Mouse (Mus musculus) neural tube, embryonic 11.5 days (tissue): ENCODE data around the gene Zmynd12. TPM values are rescaled to one million over a fixed set of nuclear protein-coding genes. Genes with fewer than 3 reads are reported as not detected.

Source experiments
- ATAC-seq: fragments of 200-750 bp; cut with Nextera tagmentation; 2 replicates; pipeline ENCODE4 v1.8.0; 2017; ENCODE audit warnings: moderate number of reproducible peaks, mild to moderate bottlenecking, moderate TSS enrichment, moderate library complexity; ENCODE audit not compliant: insufficient read depth, low FRiP score, low TSS enrichment
- DNase-seq: peaks from one replicate; pipeline ENCODE4 v3.0.0-alpha.2; 2015; ENCODE audit warnings: low spot score
- H3K27ac ChIP-seq: fragments of 300-500 bp; sonication (generic); 2 replicates; pipeline ENCODE4 v1.5.1; 2014; ENCODE audit warnings: low read depth, mild to moderate bottlenecking, low read length
- H3K27me3 ChIP-seq: fragments of 300-500 bp; sonication (generic); 2 replicates; pipeline ENCODE4 v1.6.1; 2014; ENCODE audit warnings: mild to moderate bottlenecking, low read length, mixed read lengths; ENCODE audit not compliant: control insufficient read depth, insufficient read depth
- H3K36me3 ChIP-seq: fragments of 300-500 bp; sonication (generic); 2 replicates; pipeline ENCODE4 v1.6.1; 2014; ENCODE audit warnings: mild to moderate bottlenecking, low read length, moderate library complexity, mixed read lengths; ENCODE audit not compliant: control insufficient read depth, insufficient read depth
- H3K4me1 ChIP-seq: fragments of 300-500 bp; sonication (generic); 2 replicates; pipeline ENCODE4 v1.6.1; 2014; ENCODE audit warnings: low read length, mixed read lengths; ENCODE audit not compliant: control insufficient read depth, insufficient read depth
- H3K4me2 ChIP-seq: fragments of 300-500 bp; sonication (generic); 2 replicates; pipeline ENCODE4 v1.6.1; 2014; ENCODE audit warnings: low read depth, mild to moderate bottlenecking, moderate library complexity
- H3K4me3 ChIP-seq: fragments of 300-500 bp; sonication (generic); 2 replicates; pipeline ENCODE4 v1.5.1; 2014; ENCODE audit warnings: low read depth, low read length
- H3K9ac ChIP-seq: fragments of 300-500 bp; sonication (generic); 2 replicates; pipeline ENCODE4 v1.6.1; 2014; ENCODE audit warnings: mild to moderate bottlenecking, low read length
- H3K9me3 ChIP-seq: fragments of 300-500 bp; sonication (generic); 2 replicates; pipeline ENCODE4 v1.6.1; 2016; ENCODE audit warnings: low read length; ENCODE audit not compliant: control insufficient read depth
- WGBS: fragments of 180-500 bp; shearing (Covaris S2); extraction: QIAGEN DNeasy Blood & Tissue Kit; methylation state at CpG from one replicate; pipeline ENCODE4 v1.1.7; 2014; 5-methylcytosine and 5-hydroxymethylcytosine counted together
- polyA plus RNA-seq: library from polyadenylated mRNA; unstranded; fragments of >200 nt; fragmentation: Nextera tagmentation; extraction: Ambion mirVana; gene quantifications from 2 replicates; pipeline ENCODE4 v1.2.1, GENCODE M21; 2014

Gene Zmynd12
- polyA plus RNA-seq, 1 experiment from 2014 or later: not detected

GRCm38 (mm10) chr4:119512731-119513141, 90.1 kb downstream of the Zmynd12 start:
- Histone ChIP-seq H3K4me1 (no peaks in the 10 kb centered on the region), H3K4me2 (no peak overlapping the region), H3K27ac (no peak overlapping the region), H3K36me3 (no peaks in the 10 kb centered on the region), H3K9me3 (no peaks in the 10 kb centered on the region), H3K9ac (no peak overlapping the region), H3K27me3 (no peaks in the 10 kb centered on the region), H3K4me3 (no peak overlapping the region)
- WGBS: 64% methylated on average over 3 of the region's 3 CpGs
- DNase-seq (no peak), ATAC-seq (no peak)

Other genes with a start within 250 kb of the Zmynd12 start
- gene Zfp691, start 248.6 kb upstream of the Zmynd12 start, polyA plus RNA-seq: 9.7 and 11.4 TPM in 2 replicates
- gene Ermap, start 232.8 kb upstream of the Zmynd12 start, polyA plus RNA-seq: 6.4 and 8.2 TPM in 2 replicates
- gene Svbp, start 227.5 kb upstream of the Zmynd12 start, polyA plus RNA-seq: 172 and 179 TPM in 2 replicates
- gene Tmem269, start 204.6 kb upstream of the Zmynd12 start, polyA plus RNA-seq: not detected in 2 replicates
- gene AU022252, start 190.1 kb upstream of the Zmynd12 start, polyA plus RNA-seq: 40.5 and 44.1 TPM in 2 replicates
- 20.5 and 21.3 TPM in 2 replicates for gene P3h1, start 189.9 kb upstream of the Zmynd12 start, polyA plus RNA-seq
- gene Cldn19, start 167.4 kb upstream of the Zmynd12 start, polyA plus RNA-seq: 0.19 TPM in 1 of 2 replicates, not detected in the other
- gene Ybx1, start 128.2 kb upstream of the Zmynd12 start, polyA plus RNA-seq: 1,250 and 1,284 TPM in 2 replicates
- 106 and 111 TPM in 2 replicates for gene Ppih, start 102.3 kb upstream of the Zmynd12 start, polyA plus RNA-seq
- 10.6 and 13.3 TPM in 2 replicates for gene Ccdc30, start 7.3 kb upstream of the Zmynd12 start, polyA plus RNA-seq
- 25.0 and 25.5 TPM in 2 replicates for gene Ppcs, start 394 bp upstream of the Zmynd12 start, polyA plus RNA-seq
- 9.5 and 9.6 TPM in 2 replicates for gene Rimkla, start 69.8 kb downstream of the Zmynd12 start, polyA plus RNA-seq
- gene Foxj3, start 114.2 kb downstream of the Zmynd12 start, polyA plus RNA-seq: 21.4 and 22.6 TPM in 2 replicates
- 2.3 and 3.0 TPM in 2 replicates for gene Frg2f1, start 116.7 kb downstream of the Zmynd12 start, polyA plus RNA-seq
- gene Guca2a, start 214.9 kb downstream of the Zmynd12 start, polyA plus RNA-seq: not detected in 2 replicates
- not detected in 2 replicates for gene Guca2b, start 236.1 kb downstream of the Zmynd12 start, polyA plus RNA-seq